Mouse (Mus musculus): ENCODE data around the gene Cbfa2t3.

Cbfa2t3 gene

GRCm38 (mm10) chr8:122663670-122664069, 35.2 kb downstream of the Cbfa2t3 start:
- peak; percentile 24 for DNase-seq

GRCm38 (mm10) chr8:122663106-122663505, 35.8 kb downstream of the Cbfa2t3 start:
- DNase-seq, result no peak

- no peak for DNase-seq
These were observed 37.0 kb downstream of the Cbfa2t3 start for GRCm38 (mm10) chr8:122661894-122662293.

- peak; percentile 55 for DNase-seq
These were observed 37.8 kb downstream of the Cbfa2t3 start for GRCm38 (mm10) chr8:122661138-122661537.

GRCm38 (mm10) chr8:122660022-122660421, 38.9 kb downstream of the Cbfa2t3 start:
- DNase-seq, result no peak

GRCm38 (mm10) chr8:122658807-122659160, 40.1 kb downstream of the Cbfa2t3 start:
- DNase-seq, result no peak

GRCm38 (mm10) chr8:122658149-122658806, 40.6 kb downstream of the Cbfa2t3 start:
- no peak for DNase-seq

- peak; percentile 36 for DNase-seq
These were observed 42.6 kb downstream of the Cbfa2t3 start for GRCm38 (mm10) chr8:122656056-122656999.

GRCm38 (mm10) chr8:122654768-122655167, 44.1 kb downstream of the Cbfa2t3 start:
- peak; percentile 82 for DNase-seq

GRCm38 (mm10) chr8:122652643-122653042, 46.3 kb downstream of the Cbfa2t3 start:
- DNase-seq, result no peak

GRCm38 (mm10) chr8:122651326-122651921, 47.5 kb downstream of the Cbfa2t3 start:
- DNase-seq, result no peak

GRCm38 (mm10) chr8:122648192-122648970, 50.5 kb downstream of the Cbfa2t3 start:
- DNase-seq, result no peak

- no peak for DNase-seq
These were observed 52.6 kb downstream of the Cbfa2t3 start for GRCm38 (mm10) chr8:122646337-122646736.

GRCm38 (mm10) chr8:122644175-122644954, 54.5 kb downstream of the Cbfa2t3 start:
- no peak for DNase-seq

- DNase-seq, result no peak
These were observed 56.8 kb downstream of the Cbfa2t3 start for GRCm38 (mm10) chr8:122642071-122642470.

- no peak for DNase-seq
These were observed 57.5 kb downstream of the Cbfa2t3 start for GRCm38 (mm10) chr8:122641406-122641805.

GRCm38 (mm10) chr8:122640825-122641224, 58.1 kb downstream of the Cbfa2t3 start:
- no peak for DNase-seq

GRCm38 (mm10) chr8:122639521-122640248, 59.2 kb downstream of the Cbfa2t3 start:
- peak; percentile 55 for DNase-seq

GRCm38 (mm10) chr8:122638601-122639000, 60.3 kb downstream of the Cbfa2t3 start:
- DNase-seq, result no peak

- DNase-seq, result no peak
These were observed 61.7 kb downstream of the Cbfa2t3 start for GRCm38 (mm10) chr8:122637230-122637629.

- no peak for DNase-seq
These were observed 62.1 kb downstream of the Cbfa2t3 start for GRCm38 (mm10) chr8:122636803-122637175.

All from kidney, adult 9 months (tissue).